Mouse (Mus musculus): ENCODE measurements around the gene Med24. TPM values are rescaled to one million over a fixed set of nuclear protein-coding genes. Genes with fewer than 3 reads are reported as not detected.
"Not testable (repeated sequence)": the region's sequence is repeated elsewhere in the genome, so short reads cannot be mapped to it uniquely, and the experiment has no call there.

Gene Med24
- polyA plus RNA-seq, 1 experiment from 2014 or later = 42.2 TPM

DNA sequence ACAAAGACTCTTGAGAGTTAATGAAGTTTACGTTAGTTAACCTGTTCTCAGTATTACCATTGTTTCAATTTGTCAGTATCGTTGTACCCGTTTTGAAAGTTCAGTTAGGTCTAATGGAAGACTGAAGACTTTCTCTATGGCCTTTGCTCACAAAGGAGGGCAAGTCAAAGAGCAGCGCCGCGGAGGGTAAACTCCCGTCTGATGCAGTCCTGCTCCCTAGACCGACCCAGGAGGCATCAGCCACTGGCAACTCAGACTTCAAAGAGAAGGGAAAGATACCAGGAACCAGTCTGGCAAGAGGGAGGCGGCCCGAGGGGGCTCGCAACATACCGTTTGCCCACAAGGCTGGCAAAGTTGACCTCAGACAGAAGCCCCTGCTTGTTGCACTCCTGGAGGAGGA is 15.5 kb downstream of the Med24 start:
- no peaks in the 10 kb centered on the region for H3K9me3 ChIP-seq (replicated peaks; ENCODE audit: control insufficient read depth, low read length)
- peaks cover 10% of the 10 kb centered on the region; the same call in 1 of the 2 replicates for H3K36me3 ChIP-seq (ENCODE audit: control insufficient read depth, insufficient read depth, low read length)
- no peak overlapping the region for H3K27ac ChIP-seq (ENCODE audit: low read length)
- no peak overlapping the region for H3K4me3 ChIP-seq (replicated peaks; ENCODE audit: low read length)
- peaks cover 10% of the 10 kb centered on the region for H3K4me1 ChIP-seq (ENCODE audit: control insufficient read depth, insufficient read depth, low read length)
- H3K27me3 ChIP-seq (ENCODE audit: control insufficient read depth, insufficient read depth, low read length) = no peaks in the 10 kb centered on the region
- H3K9ac ChIP-seq (ENCODE audit: low read length) = no peak overlapping the region
- 76% methylated on average over 12 of the region's 12 CpGs for WGBS
- H3K4me2 ChIP-seq (ENCODE audit: low read depth, low read length) = no peak overlapping the region
- no peak for ATAC-seq (ENCODE audit: insufficient read depth, low FRiP score)

DNA sequence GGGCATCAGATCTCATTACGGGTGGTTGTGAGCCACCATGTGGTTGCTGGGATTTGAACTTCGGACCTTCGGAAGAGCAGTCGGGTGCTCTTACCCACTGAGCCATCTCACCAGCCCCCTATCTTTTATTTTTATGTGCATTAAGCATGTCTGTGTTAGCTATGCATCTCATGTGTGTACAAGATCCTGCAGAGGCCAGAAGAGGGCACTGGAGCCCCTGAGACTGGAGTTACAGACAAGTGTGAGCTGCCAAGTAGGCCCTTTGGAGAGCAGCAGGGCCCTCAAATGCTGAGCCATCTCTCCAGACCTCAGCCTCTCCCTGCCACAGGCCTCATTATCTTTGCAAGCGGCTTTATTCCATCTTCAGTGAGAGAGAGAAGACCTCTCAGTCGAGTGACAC is 17.2 kb downstream of the Med24 start:
- Histone ChIP-seq H3K36me3 (ENCODE audit: control insufficient read depth, insufficient read depth, low read length) (peaks cover 16% of the 10 kb centered on the region; the same call in 1 of the 2 replicates), H3K4me1 (ENCODE audit: control insufficient read depth, insufficient read depth, low read length) (peaks cover 26% of the 10 kb centered on the region)
- not testable (repeated sequence) for H3K27ac ChIP-seq (ENCODE audit: low read length); H3K9ac ChIP-seq (ENCODE audit: low read length); ATAC-seq (ENCODE audit: insufficient read depth, low FRiP score); H3K9me3 ChIP-seq (replicated peaks; ENCODE audit: control insufficient read depth, low read length); H3K4me3 ChIP-seq (replicated peaks; ENCODE audit: low read length); H3K27me3 ChIP-seq (ENCODE audit: control insufficient read depth, insufficient read depth, low read length); H3K4me2 ChIP-seq (ENCODE audit: low read depth, low read length)
- WGBS = 81% methylated on average over 6 of the region's 6 CpGs

DNA sequence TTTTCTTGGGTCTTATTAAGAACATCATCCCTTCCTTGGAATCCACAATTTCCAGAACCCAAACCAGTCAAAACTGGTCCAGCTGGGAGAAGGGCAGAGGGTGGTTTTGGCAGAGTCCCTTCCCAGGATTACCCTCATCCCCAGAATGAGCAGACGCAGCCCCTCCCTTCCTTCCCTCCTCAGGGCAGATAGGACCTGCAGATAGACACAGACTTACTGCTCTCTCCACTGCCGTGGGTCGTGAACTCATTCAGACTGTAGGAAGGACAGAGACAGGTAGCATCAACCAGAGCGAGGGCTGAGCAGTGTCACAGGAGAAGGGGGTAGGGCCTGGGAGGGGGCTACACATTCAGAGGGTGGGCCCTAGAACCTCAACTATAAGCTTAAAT is 18.2 kb downstream of the Med24 start:
- H3K4me2 ChIP-seq (ENCODE audit: low read depth, low read length) = no peak overlapping the region
- peak overlapping the region; percentile 33; the same call in 1 of the 2 replicates for H3K27ac ChIP-seq (ENCODE audit: low read length)
- peaks cover 24% of the 10 kb centered on the region; the same call in 1 of the 2 replicates for H3K36me3 ChIP-seq (ENCODE audit: control insufficient read depth, insufficient read depth, low read length)
- H3K4me3 ChIP-seq (replicated peaks; ENCODE audit: low read length) = no peak overlapping the region
- ATAC-seq (ENCODE audit: insufficient read depth, low FRiP score) = no peak
- H3K4me1 ChIP-seq (ENCODE audit: control insufficient read depth, insufficient read depth, low read length) = peaks cover 26% of the 10 kb centered on the region
- H3K9ac ChIP-seq (ENCODE audit: low read length) = no peak overlapping the region
- WGBS = 73% methylated on average over 4 of the region's 4 CpGs
- no peaks in the 10 kb centered on the region for H3K27me3 ChIP-seq (ENCODE audit: control insufficient read depth, insufficient read depth, low read length)
- H3K9me3 ChIP-seq (replicated peaks; ENCODE audit: control insufficient read depth, low read length) = no peaks in the 10 kb centered on the region

DNA sequence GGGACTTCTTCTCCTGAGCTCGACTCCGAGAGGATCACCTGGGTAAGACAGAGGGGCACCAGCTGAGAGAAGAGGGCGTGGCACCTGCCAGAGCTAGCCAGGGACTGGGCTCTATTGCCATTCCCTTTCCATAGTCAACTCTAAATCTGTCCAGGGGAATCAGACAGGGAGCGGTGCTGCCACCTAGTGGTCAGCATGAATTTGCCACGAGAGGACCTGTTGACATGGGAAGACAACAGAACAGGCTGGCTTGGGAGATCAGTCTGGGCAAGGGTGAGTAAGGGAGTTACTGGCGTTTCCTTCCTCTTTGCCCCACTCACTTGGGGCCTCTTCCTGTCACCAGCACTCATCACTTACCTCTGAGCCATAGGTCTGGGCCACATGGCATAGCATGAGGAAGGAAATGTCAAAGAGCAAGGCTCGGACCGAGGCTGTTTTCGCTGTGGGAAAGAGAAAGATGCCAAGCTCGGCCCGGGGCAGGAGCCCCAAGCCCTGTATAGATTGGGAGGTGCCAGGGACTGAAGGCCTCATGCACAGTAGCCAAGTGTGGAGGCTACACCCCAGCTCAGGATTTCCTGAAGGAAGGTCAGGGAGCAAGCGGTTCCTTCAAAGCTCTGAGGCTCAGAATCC is 18.7 kb downstream of the Med24 start:
- Histone ChIP-seq H3K4me2 (ENCODE audit: low read depth, low read length) (no peak overlapping the region), H3K27ac (ENCODE audit: low read length) (peak overlapping the region; percentile 68), H3K36me3 (ENCODE audit: control insufficient read depth, insufficient read depth, low read length) (peaks cover 29% of the 10 kb centered on the region; the same call in 1 of the 2 replicates), H3K4me1 (ENCODE audit: control insufficient read depth, insufficient read depth, low read length) (peaks cover 26% of the 10 kb centered on the region), H3K9ac (ENCODE audit: low read length) (0 out of 2 replicates have a peak overlapping the region, but pooled peaks have one; percentile 46), H3K9me3 (replicated peaks; ENCODE audit: control insufficient read depth, low read length) (no peaks in the 10 kb centered on the region), H3K27me3 (ENCODE audit: control insufficient read depth, insufficient read depth, low read length) (no peaks in the 10 kb centered on the region), H3K4me3 (replicated peaks; ENCODE audit: low read length) (no peak overlapping the region)
- peak; percentile 19 for ATAC-seq (ENCODE audit: insufficient read depth, low FRiP score)
- 49% methylated on average over 12 of the region's 12 CpGs for WGBS

DNA sequence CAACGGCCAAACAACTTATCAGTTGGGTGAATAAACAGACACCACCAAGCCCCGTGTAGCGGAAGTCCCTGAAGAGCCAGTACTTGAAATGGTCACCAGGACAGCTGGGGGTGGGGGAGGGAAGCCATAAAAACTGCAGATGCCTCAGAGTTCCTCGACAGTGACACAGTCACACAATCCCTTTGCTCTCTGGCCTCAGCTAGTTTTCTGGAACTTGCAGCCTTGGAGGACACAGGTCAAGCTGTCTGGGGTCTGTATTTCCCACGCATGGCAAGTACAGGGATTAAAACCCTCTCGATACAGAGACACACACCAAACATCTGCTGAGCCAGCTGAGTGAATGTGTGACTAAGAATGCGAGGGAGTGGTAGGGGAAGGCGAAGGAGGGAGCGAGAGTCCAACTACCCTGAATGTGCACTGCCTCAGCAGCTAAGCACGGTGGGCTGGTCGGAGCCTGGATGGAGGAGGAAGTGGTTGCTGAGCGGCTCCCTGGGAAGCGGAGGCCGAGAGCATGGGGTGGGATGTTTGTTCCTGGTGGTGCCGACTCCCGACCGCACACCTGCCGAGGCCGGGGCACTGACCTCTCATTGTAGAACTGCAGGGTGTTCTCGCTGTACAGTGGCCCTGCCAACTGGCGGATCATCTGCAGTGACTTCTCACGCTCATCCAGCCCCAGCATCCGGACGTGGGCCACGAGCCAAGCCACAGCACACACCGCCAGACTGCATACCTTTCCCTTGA is 20.1 kb downstream of the Med24 start:
- no peaks in the 10 kb centered on the region for H3K27me3 ChIP-seq (ENCODE audit: control insufficient read depth, insufficient read depth, low read length)
- peaks cover 26% of the 10 kb centered on the region for H3K4me1 ChIP-seq (ENCODE audit: control insufficient read depth, insufficient read depth, low read length)
- no peak overlapping the region for H3K4me2 ChIP-seq (ENCODE audit: low read depth, low read length)
- peak; percentile 15; the same call in 1 of the 2 replicates for ATAC-seq (ENCODE audit: insufficient read depth, low FRiP score)
- H3K4me3 ChIP-seq (replicated peaks; ENCODE audit: low read length) = no peak overlapping the region
- WGBS = 62% methylated on average over 26 of the region's 26 CpGs
- peaks cover 25% of the 10 kb centered on the region; the same call in 1 of the 2 replicates for H3K36me3 ChIP-seq (ENCODE audit: control insufficient read depth, insufficient read depth, low read length)
- H3K9ac ChIP-seq (ENCODE audit: low read length) = no peak overlapping the region
- peak overlapping the region; percentile 68 for H3K27ac ChIP-seq (ENCODE audit: low read length)
- H3K9me3 ChIP-seq (replicated peaks; ENCODE audit: control insufficient read depth, low read length) = no peaks in the 10 kb centered on the region

DNA sequence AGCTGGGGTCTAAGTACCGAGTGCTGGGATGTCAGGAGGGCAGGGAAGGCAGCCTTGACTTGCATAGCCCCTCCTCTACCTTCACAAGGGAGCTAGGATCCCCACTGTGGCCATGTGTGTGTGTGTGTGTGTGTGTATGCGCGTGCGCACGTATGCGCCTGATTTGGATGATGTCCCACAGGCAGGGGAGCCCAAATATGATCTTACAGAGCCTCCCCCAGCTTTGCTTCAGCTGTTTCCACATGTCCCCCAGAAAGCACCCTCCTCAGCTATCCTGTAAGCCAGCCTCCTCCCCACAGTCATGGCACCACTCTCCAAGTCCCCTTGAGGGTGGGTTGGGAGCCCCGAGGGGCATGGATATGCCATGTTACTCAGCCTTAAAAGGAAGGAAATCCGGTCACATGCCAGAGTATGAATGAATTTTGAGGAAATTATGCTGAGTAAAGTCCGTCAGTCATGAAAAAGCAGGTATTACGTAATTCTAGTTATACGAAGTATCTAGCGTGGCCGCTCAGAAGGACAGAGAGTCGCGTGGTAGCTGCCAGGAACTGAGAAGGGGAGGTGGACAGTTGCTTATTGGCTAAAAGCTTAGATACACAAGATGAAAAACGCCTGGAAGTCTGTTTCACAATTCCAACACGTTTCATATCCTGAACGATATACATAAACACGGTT is 20.8 kb downstream of the Med24 start:
- Histone ChIP-seq H3K27me3 (ENCODE audit: control insufficient read depth, insufficient read depth, low read length) (no peaks in the 10 kb centered on the region), H3K9me3 (replicated peaks; ENCODE audit: control insufficient read depth, low read length) (no peaks in the 10 kb centered on the region), H3K4me1 (ENCODE audit: control insufficient read depth, insufficient read depth, low read length) (peaks cover 26% of the 10 kb centered on the region), H3K27ac (ENCODE audit: low read length) (peak overlapping the region; percentile 48), H3K4me3 (replicated peaks; ENCODE audit: low read length) (no peak overlapping the region), H3K9ac (ENCODE audit: low read length) (0 out of 2 replicates have a peak overlapping the region, but pooled peaks have one; percentile 21), H3K36me3 (ENCODE audit: control insufficient read depth, insufficient read depth, low read length) (peaks cover 23% of the 10 kb centered on the region; the same call in 1 of the 2 replicates), H3K4me2 (ENCODE audit: low read depth, low read length) (no peak overlapping the region)
- WGBS = 66% methylated on average over 19 of the region's 19 CpGs
- ATAC-seq (ENCODE audit: insufficient read depth, low FRiP score) = no peak

DNA sequence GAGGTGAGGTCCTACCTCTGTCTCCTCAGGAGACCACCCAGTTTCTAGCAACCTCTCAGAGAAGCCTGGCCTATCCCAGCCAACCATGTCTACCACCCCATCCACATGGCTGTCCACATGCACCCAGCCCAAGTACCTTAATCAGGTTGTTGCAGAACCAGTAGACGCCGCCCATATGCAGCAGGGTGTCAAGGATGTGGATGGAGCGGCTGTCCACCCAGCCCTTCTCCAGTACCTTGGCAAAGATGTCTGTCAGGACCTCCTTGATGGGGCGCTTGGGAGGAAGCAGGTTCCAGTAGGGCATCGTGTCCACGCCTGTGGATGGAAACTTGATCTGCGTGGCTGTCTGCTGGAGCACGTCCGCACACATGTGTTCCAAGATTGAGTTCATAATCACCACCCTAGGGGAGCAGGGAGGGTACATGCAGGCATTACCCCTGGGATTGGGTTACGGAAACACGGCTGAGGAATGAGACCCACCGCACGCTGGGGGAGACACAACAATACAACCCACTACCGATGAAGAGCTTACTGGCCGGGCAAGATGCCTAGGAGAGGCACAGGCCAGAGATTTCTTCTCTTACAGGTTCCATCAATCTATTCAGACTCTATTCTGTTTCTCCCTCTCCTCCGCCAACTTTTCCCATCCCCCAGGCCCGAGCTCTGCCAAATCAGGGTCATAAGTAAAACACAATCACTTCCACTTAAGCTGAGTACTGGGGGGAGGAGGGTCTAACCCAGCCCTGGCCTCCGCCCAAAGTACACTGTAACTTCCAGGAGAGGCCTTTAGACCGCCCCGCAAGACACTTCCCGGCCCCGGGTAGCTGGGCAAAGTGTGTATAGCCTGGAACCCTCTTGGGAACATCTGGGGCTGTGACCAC is 21.6 kb downstream of the Med24 start:
- H3K27me3 ChIP-seq (ENCODE audit: control insufficient read depth, insufficient read depth, low read length) = no peaks in the 10 kb centered on the region
- H3K4me3 ChIP-seq (replicated peaks; ENCODE audit: low read length) = no peak overlapping the region
- H3K36me3 ChIP-seq (ENCODE audit: control insufficient read depth, insufficient read depth, low read length) = peaks cover 23% of the 10 kb centered on the region; the same call in 1 of the 2 replicates
- H3K4me1 ChIP-seq (ENCODE audit: control insufficient read depth, insufficient read depth, low read length) = peaks cover 26% of the 10 kb centered on the region
- 75% methylated on average over 22 of the region's 22 CpGs for WGBS
- ATAC-seq (ENCODE audit: insufficient read depth, low FRiP score) = peak; percentile 51; the same call in 1 of the 2 replicates
- no peaks in the 10 kb centered on the region for H3K9me3 ChIP-seq (replicated peaks; ENCODE audit: control insufficient read depth, low read length)
- no peak overlapping the region for H3K4me2 ChIP-seq (ENCODE audit: low read depth, low read length)
- peak overlapping the region; percentile 48 for H3K27ac ChIP-seq (ENCODE audit: low read length)
- 0 out of 2 replicates have a peak overlapping the region, but pooled peaks have one; percentile 21 for H3K9ac ChIP-seq (ENCODE audit: low read length)

DNA sequence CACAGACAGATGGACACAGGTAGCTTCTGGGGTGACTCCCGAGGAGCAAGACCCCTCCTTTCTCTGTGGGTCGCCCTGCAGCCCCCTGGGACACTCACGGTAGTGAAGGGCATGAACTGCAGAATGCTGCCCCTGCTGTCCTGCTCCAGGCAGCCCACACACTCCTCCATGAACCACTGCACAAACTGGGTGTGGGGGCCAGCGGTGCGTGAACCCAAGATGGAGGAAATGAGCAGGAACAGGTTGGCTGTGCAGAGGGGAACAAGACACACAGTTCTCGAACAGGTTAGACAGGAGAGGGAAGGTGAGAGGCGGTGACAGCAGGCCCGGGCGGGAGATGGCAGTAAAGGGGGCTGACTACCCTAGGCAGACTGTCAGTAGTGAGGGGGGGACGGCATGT is 24.2 kb downstream of the Med24 start:
- H3K4me1 ChIP-seq (ENCODE audit: control insufficient read depth, insufficient read depth, low read length) = peaks cover 23% of the 10 kb centered on the region
- H3K4me2 ChIP-seq (ENCODE audit: low read depth, low read length) = no peak overlapping the region
- H3K36me3 ChIP-seq (ENCODE audit: control insufficient read depth, insufficient read depth, low read length) = peaks cover 19% of the 10 kb centered on the region; the same call in 1 of the 2 replicates
- no peaks in the 10 kb centered on the region for H3K9me3 ChIP-seq (replicated peaks; ENCODE audit: control insufficient read depth, low read length)
- H3K4me3 ChIP-seq (replicated peaks; ENCODE audit: low read length) = no peak overlapping the region
- H3K27ac ChIP-seq (ENCODE audit: low read length) = no peak overlapping the region
- WGBS = 84% methylated on average over 10 of the region's 10 CpGs
- no peaks in the 10 kb centered on the region for H3K27me3 ChIP-seq (ENCODE audit: control insufficient read depth, insufficient read depth, low read length)
- no peak overlapping the region for H3K9ac ChIP-seq (ENCODE audit: low read length)
- no peak for ATAC-seq (ENCODE audit: insufficient read depth, low FRiP score)

All from stomach, embryonic 16.5 days (tissue).